Mouse (Mus musculus): ENCODE results near the gene Cftr. TPM values are rescaled to one million over a fixed set of nuclear protein-coding genes. Genes with fewer than 3 reads are reported as not detected.

Gene Cftr
- not detected for polyA plus RNA-seq (2017; shearing (Covaris generic))

DNA sequence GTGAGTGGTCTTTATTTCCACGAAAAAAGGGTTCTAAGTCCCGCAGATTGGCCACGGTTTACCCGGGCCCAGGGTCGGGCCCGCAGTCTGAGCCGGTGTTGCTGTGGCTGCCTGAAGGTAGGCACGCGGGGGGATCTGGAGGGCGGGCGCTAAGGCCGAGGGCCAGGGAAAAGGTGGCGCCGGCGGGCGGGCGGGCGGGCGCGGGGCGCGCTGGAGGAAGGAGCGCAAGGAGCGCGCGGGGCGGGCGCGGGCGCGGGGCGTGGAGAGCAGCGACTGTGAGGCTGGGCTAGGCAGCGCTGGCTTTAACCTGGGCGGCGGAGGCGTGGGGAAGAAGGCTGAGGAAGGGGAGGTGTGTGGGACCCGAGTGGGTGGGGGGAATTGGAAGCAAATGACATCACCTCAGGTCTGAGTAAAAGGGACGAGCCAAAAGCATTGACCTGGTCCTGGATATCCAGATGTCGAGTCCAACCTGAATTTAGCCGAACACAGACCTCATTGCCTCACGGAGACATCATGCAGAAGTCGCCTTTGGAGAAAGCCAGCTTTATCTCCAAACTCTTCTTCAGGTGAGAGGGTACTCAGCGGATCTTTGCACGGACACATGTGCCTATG is at the start of gene Cftr:
Gene Cftr (plus strand): TSS at position 377 of the 612 bp plus-strand sequence.

Other genes starting within 250 kb of the Cftr start
- not detected for gene Wnt2, start 140.1 kb upstream of the Cftr start, polyA plus RNA-seq (2017; shearing (Covaris generic))
- gene Asz1, start 61.6 kb upstream of the Cftr start, polyA plus RNA-seq (2017; shearing (Covaris generic)): not detected